Mouse (Mus musculus): ENCODE results near the gene Ncoa3. TPM values are rescaled to one million over a fixed set of nuclear protein-coding genes. Genes with fewer than 3 reads are reported as not detected.

The Ncoa3 gene
- polyA plus RNA-seq, 1 experiment from 2014 or later, result 18.2 TPM

GRCm38 (mm10) chr2:166030256-166030995, 38.0 kb downstream of the Ncoa3 start:
- Histone ChIP-seq H3K4me2 (ENCODE audit: low read length) (peak overlapping the region; percentile 26), H3K9me3 (ENCODE audit: control insufficient read depth, low read length) (no peaks in the 10 kb centered on the region), H3K27ac (replicated peaks; ENCODE audit: low read depth, low read length) (peak overlapping the region; percentile 74), H3K27me3 (ENCODE audit: control insufficient read depth, insufficient read depth, low read length) (no peaks in the 10 kb centered on the region), H3K4me3 (replicated peaks; ENCODE audit: low read depth, low read length) (no peak overlapping the region), H3K9ac (replicated peaks; ENCODE audit: low read length) (no peak overlapping the region; the same call in 1 of the 2 replicates), H3K36me3 (ENCODE audit: control insufficient read depth, insufficient read depth, low read length) (no peaks in the 10 kb centered on the region), H3K4me1 (ENCODE audit: control insufficient read depth, insufficient read depth, low read length) (peaks cover 22% of the 10 kb centered on the region)
- 11% methylated on average over 13 of the region's 13 CpGs for WGBS
- no peak for ATAC-seq (ENCODE audit: low FRiP score, low TSS enrichment)
- peak; percentile 26 for DNase-seq

- peak overlapping the region; percentile 26 for H3K4me2 ChIP-seq (ENCODE audit: low read length)
- peaks cover 22% of the 10 kb centered on the region for H3K4me1 ChIP-seq (ENCODE audit: control insufficient read depth, insufficient read depth, low read length)
- no peaks in the 10 kb centered on the region for H3K27me3 ChIP-seq (ENCODE audit: control insufficient read depth, insufficient read depth, low read length)
- no peaks in the 10 kb centered on the region for H3K36me3 ChIP-seq (ENCODE audit: control insufficient read depth, insufficient read depth, low read length)
- no peak overlapping the region; the same call in 1 of the 2 replicates for H3K9ac ChIP-seq (replicated peaks; ENCODE audit: low read length)
- H3K9me3 ChIP-seq (ENCODE audit: control insufficient read depth, low read length), result no peaks in the 10 kb centered on the region
- no peak for ATAC-seq (ENCODE audit: low FRiP score, low TSS enrichment)
- WGBS, result 45% methylated on average over 7 of the region's 7 CpGs
- DNase-seq, result peak; percentile 68
- H3K27ac ChIP-seq (replicated peaks; ENCODE audit: low read depth, low read length), result peak overlapping the region; percentile 74
- H3K4me3 ChIP-seq (replicated peaks; ENCODE audit: low read depth, low read length), result no peak overlapping the region
Observed at GRCm38 (mm10) chr2:166031120-166031929, 38.9 kb downstream of the Ncoa3 start.

- Histone ChIP-seq H3K9me3 (ENCODE audit: control insufficient read depth, low read length) (no peaks in the 10 kb centered on the region), H3K27ac (replicated peaks; ENCODE audit: low read depth, low read length) (no peak overlapping the region), H3K4me2 (ENCODE audit: low read length) (no peak overlapping the region), H3K4me1 (ENCODE audit: control insufficient read depth, insufficient read depth, low read length) (peaks cover 22% of the 10 kb centered on the region), H3K36me3 (ENCODE audit: control insufficient read depth, insufficient read depth, low read length) (no peaks in the 10 kb centered on the region), H3K4me3 (replicated peaks; ENCODE audit: low read depth, low read length) (no peak overlapping the region), H3K9ac (replicated peaks; ENCODE audit: low read length) (no peak overlapping the region), H3K27me3 (ENCODE audit: control insufficient read depth, insufficient read depth, low read length) (no peaks in the 10 kb centered on the region)
- DNase-seq, result no peak
- 91% methylated on average over 5 of the region's 5 CpGs for WGBS
- ATAC-seq (ENCODE audit: low FRiP score, low TSS enrichment), result no peak
Observed at GRCm38 (mm10) chr2:166032628-166033027, 40.2 kb downstream of the Ncoa3 start.

GRCm38 (mm10) chr2:166034967-166035490, 42.6 kb downstream of the Ncoa3 start:
- no peaks in the 10 kb centered on the region for H3K27me3 ChIP-seq (ENCODE audit: control insufficient read depth, insufficient read depth, low read length)
- DNase-seq (no peak), ATAC-seq (ENCODE audit: low FRiP score, low TSS enrichment) (no peak)
- no peaks in the 10 kb centered on the region for H3K36me3 ChIP-seq (ENCODE audit: control insufficient read depth, insufficient read depth, low read length)
- no peaks in the 10 kb centered on the region for H3K9me3 ChIP-seq (ENCODE audit: control insufficient read depth, low read length)
- WGBS, result 74% methylated on average over 3 of the region's 3 CpGs
- no peak overlapping the region for H3K4me3 ChIP-seq (replicated peaks; ENCODE audit: low read depth, low read length)
- H3K9ac ChIP-seq (replicated peaks; ENCODE audit: low read length), result no peak overlapping the region
- H3K4me2 ChIP-seq (ENCODE audit: low read length), result no peak overlapping the region
- H3K4me1 ChIP-seq (ENCODE audit: control insufficient read depth, insufficient read depth, low read length), result peaks cover 16% of the 10 kb centered on the region
- H3K27ac ChIP-seq (replicated peaks; ENCODE audit: low read depth, low read length), result no peak overlapping the region

- ATAC-seq (ENCODE audit: low FRiP score, low TSS enrichment) (no peak), DNase-seq (no peak)
- WGBS, result 54% methylated on average over 3 of the region's 3 CpGs
- Histone ChIP-seq H3K4me3 (replicated peaks; ENCODE audit: low read depth, low read length) (no peak overlapping the region), H3K9ac (replicated peaks; ENCODE audit: low read length) (no peak overlapping the region), H3K27ac (replicated peaks; ENCODE audit: low read depth, low read length) (no peak overlapping the region), H3K4me1 (ENCODE audit: control insufficient read depth, insufficient read depth, low read length) (peaks cover 9% of the 10 kb centered on the region), H3K4me2 (ENCODE audit: low read length) (no peak overlapping the region), H3K9me3 (ENCODE audit: control insufficient read depth, low read length) (no peaks in the 10 kb centered on the region), H3K36me3 (ENCODE audit: control insufficient read depth, insufficient read depth, low read length) (no peaks in the 10 kb centered on the region), H3K27me3 (ENCODE audit: control insufficient read depth, insufficient read depth, low read length) (no peaks in the 10 kb centered on the region)
Observed at GRCm38 (mm10) chr2:166035725-166036124, 43.3 kb downstream of the Ncoa3 start.

GRCm38 (mm10) chr2:166039681-166040080, 47.2 kb downstream of the Ncoa3 start:
- Histone ChIP-seq H3K4me3 (replicated peaks; ENCODE audit: low read depth, low read length) (no peak overlapping the region), H3K27me3 (ENCODE audit: control insufficient read depth, insufficient read depth, low read length) (no peaks in the 10 kb centered on the region), H3K4me2 (ENCODE audit: low read length) (no peak overlapping the region), H3K27ac (replicated peaks; ENCODE audit: low read depth, low read length) (no peak overlapping the region), H3K36me3 (ENCODE audit: control insufficient read depth, insufficient read depth, low read length) (no peaks in the 10 kb centered on the region), H3K9ac (replicated peaks; ENCODE audit: low read length) (no peak overlapping the region), H3K4me1 (ENCODE audit: control insufficient read depth, insufficient read depth, low read length) (0 out of 2 replicates have a peak, but pooled peaks cover 4% of the 10 kb centered on the region), H3K9me3 (ENCODE audit: control insufficient read depth, low read length) (no peaks in the 10 kb centered on the region)
- 94% methylated on average over 4 of the region's 4 CpGs for WGBS
- ATAC-seq (ENCODE audit: low FRiP score, low TSS enrichment), result no peak
- DNase-seq, result no peak

- peaks cover 3% of the 10 kb centered on the region; the same call in 1 of the 2 replicates for H3K36me3 ChIP-seq (ENCODE audit: control insufficient read depth, insufficient read depth, low read length)
- H3K4me2 ChIP-seq (ENCODE audit: low read length), result no peak overlapping the region
- H3K4me3 ChIP-seq (replicated peaks; ENCODE audit: low read depth, low read length), result no peak overlapping the region
- 86% methylated on average over 1 of the region's 1 CpGs for WGBS
- no peak overlapping the region for H3K27ac ChIP-seq (replicated peaks; ENCODE audit: low read depth, low read length)
- no peaks in the 10 kb centered on the region for H3K9me3 ChIP-seq (ENCODE audit: control insufficient read depth, low read length)
- 0 out of 2 replicates have a peak, but pooled peaks cover 4% of the 10 kb centered on the region for H3K4me1 ChIP-seq (ENCODE audit: control insufficient read depth, insufficient read depth, low read length)
- DNase-seq (no peak), ATAC-seq (ENCODE audit: low FRiP score, low TSS enrichment) (no peak)
- no peak overlapping the region for H3K9ac ChIP-seq (replicated peaks; ENCODE audit: low read length)
- H3K27me3 ChIP-seq (ENCODE audit: control insufficient read depth, insufficient read depth, low read length), result no peaks in the 10 kb centered on the region
Observed at GRCm38 (mm10) chr2:166042542-166042941, 50.1 kb downstream of the Ncoa3 start.

- ATAC-seq (ENCODE audit: low FRiP score, low TSS enrichment), result no peak
- WGBS, result 83% methylated on average over 2 of the region's 2 CpGs
- H3K4me2 ChIP-seq (ENCODE audit: low read length), result no peak overlapping the region
- 0 out of 2 replicates have a peak, but pooled peaks cover 4% of the 10 kb centered on the region for H3K4me1 ChIP-seq (ENCODE audit: control insufficient read depth, insufficient read depth, low read length)
- H3K4me3 ChIP-seq (replicated peaks; ENCODE audit: low read depth, low read length), result no peak overlapping the region
- no peak overlapping the region for H3K27ac ChIP-seq (replicated peaks; ENCODE audit: low read depth, low read length)
- no peak overlapping the region for H3K9ac ChIP-seq (replicated peaks; ENCODE audit: low read length)
- H3K27me3 ChIP-seq (ENCODE audit: control insufficient read depth, insufficient read depth, low read length), result no peaks in the 10 kb centered on the region
- H3K9me3 ChIP-seq (ENCODE audit: control insufficient read depth, low read length), result no peaks in the 10 kb centered on the region
- peaks cover 16% of the 10 kb centered on the region for H3K36me3 ChIP-seq (ENCODE audit: control insufficient read depth, insufficient read depth, low read length)
- DNase-seq, result no peak
Observed at GRCm38 (mm10) chr2:166045006-166045405, 52.6 kb downstream of the Ncoa3 start.

Data from midbrain, embryonic 14.5 days (tissue).